Mouse (Mus musculus) thymus, adult 2 months (tissue): ENCODE data around the gene Cyp4f40. TPM values are rescaled to one million over a fixed set of nuclear protein-coding genes. Genes with fewer than 3 reads are reported as not detected.

Source experiments
- DNase-seq: peaks from one replicate; pipeline ENCODE4 v3.0.0; 2021
- H3K27ac ChIP-seq: fragments of 200-500 bp; 2 replicates; pipeline ENCODE4 v1.5.1; 2012; ENCODE audit warnings: low read length, control low read depth; ENCODE audit not compliant: control insufficient read depth, insufficient read depth
- H3K27me3 ChIP-seq: fragments of 200-500 bp; 2 replicates; pipeline ENCODE4 v1.6.1; 2012; ENCODE audit warnings: mild to moderate bottlenecking, low read length, moderate library complexity, mixed read lengths; ENCODE audit not compliant: control insufficient read depth, insufficient read depth
- H3K36me3 ChIP-seq: fragments of 200-500 bp; 2 replicates; pipeline ENCODE4 v1.6.1; 2012; ENCODE audit warnings: mild to moderate bottlenecking, low read length, moderate library complexity; ENCODE audit not compliant: control insufficient read depth, insufficient read depth
- H3K4me1 ChIP-seq: fragments of 200-500 bp; replicated peaks from 2 replicates; pipeline ENCODE4 v1.6.1; 2012; ENCODE audit warnings: low read length; ENCODE audit not compliant: control insufficient read depth, insufficient read depth
- H3K4me3 ChIP-seq: fragments of 200-500 bp; 2 replicates; pipeline ENCODE4 v1.5.1; 2012; ENCODE audit warnings: mild to moderate bottlenecking, low read length, control low read depth, moderate library complexity; ENCODE audit not compliant: control insufficient read depth, insufficient read depth
- CTCF ChIP-seq: fragments of 200-500 bp; IDR thresholded peaks from 2 replicates; pipeline ENCODE4 v1.5.1; 2012; ENCODE audit warnings: mild to moderate bottlenecking, control low read depth, low read length, moderate library complexity, borderline replicate concordance; ENCODE audit not compliant: control insufficient read depth, poor library complexity, insufficient read depth; ENCODE audit errors: extremely low read depth
- POLR2A ChIP-seq: fragments of 200-500 bp; IDR thresholded peaks from 2 replicates; pipeline ENCODE4 v1.6.1; 2012; ENCODE audit warnings: mild to moderate bottlenecking, low read length, control low read depth, moderate library complexity; ENCODE audit not compliant: control insufficient read depth, poor library complexity, insufficient read depth; ENCODE audit errors: extremely low read depth
- WGBS: fragments of 180-500 bp; shearing (Covaris S2); methylation state at CpG from one replicate; pipeline ENCODE4 v1.1.7; 2018; 5-methylcytosine and 5-hydroxymethylcytosine counted together
- polyA plus RNA-seq: library from polyadenylated mRNA; depleted of rRNA; stranded (reverse); fragments of >200 nt; gene quantifications from 2 replicates; pipeline ENCODE4 v1.2.3, GENCODE M21; 2012

Cyp4f40 gene
- polyA plus RNA-seq, 1 experiment: 0.30 TPM

DNA sequence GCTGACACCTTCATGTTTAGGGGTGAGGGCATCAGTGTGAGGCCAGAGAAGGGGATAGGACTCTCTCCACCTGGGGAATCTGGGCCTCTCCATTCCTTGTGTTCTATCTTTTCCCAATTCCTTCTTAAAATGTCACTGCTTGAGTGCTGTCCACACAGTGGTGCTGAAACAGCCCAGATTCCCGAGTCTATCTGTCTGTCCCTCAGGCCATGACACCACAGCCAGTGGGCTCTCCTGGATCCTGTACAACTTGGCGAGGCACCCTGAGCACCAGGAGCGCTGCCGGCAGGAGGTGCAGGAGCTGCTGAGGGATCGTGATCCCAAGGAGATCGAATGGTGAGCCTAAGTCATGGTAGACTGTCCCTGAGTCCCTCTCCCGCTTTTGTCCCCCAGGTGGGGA, 15.3 kb downstream of the Cyp4f40 start:
- TF ChIP-seq CTCF (no peak), POLR2A (no peak)
- Histone ChIP-seq H3K27ac (no peak overlapping the region), H3K36me3 (no peaks in the 10 kb centered on the region), H3K4me1 (peaks cover 5% of the 10 kb centered on the region), H3K27me3 (no peaks in the 10 kb centered on the region), H3K4me3 (no peak overlapping the region)
- WGBS: 72% methylated on average over 7 of the region's 7 CpGs
- no peak for DNase-seq

DNA sequence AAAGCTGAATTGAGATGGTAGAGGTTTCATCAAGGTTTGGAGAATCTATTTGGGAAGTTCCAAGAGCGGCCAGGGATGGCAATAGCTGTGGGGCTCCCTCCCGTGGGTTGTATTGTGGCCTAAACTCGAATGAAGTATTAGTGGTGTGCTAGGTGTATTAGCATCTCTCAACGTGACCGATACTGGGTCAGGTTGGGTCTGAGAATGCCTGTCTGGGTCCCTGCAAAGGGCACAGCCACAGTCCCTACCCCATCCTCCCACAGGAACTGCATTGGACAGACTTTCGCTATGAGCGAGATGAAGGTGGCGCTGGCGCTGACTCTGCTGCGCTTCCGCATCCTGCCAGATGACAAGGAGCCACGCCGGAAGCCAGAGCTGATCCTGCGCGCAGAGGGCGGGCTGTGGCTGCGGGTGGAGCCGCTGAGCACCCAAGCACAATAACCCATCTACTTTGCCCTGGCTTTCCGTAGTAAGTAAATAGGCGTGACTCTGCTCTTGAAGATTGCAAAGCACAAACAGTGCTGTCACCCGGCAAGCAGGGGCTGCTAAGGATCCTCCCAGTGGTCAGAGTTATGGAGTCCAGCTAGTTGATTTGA, 17.4 kb downstream of the Cyp4f40 start:
- H3K4me3 ChIP-seq: no peak overlapping the region
- 56% methylated on average over 21 of the region's 21 CpGs for WGBS
- DNase-seq: peak; percentile 5
- no peak overlapping the region for H3K27ac ChIP-seq
- H3K27me3 ChIP-seq: no peaks in the 10 kb centered on the region
- H3K4me1 ChIP-seq: peaks cover 5% of the 10 kb centered on the region
- no peaks in the 10 kb centered on the region for H3K36me3 ChIP-seq
- TF ChIP-seq CTCF: no peak
- TF ChIP-seq POLR2A: no peak

- H3K4me1 ChIP-seq: peaks cover 5% of the 10 kb centered on the region
- no peak overlapping the region for H3K27ac ChIP-seq
- H3K27me3 ChIP-seq: no peaks in the 10 kb centered on the region
- TF ChIP-seq POLR2A (no peak), CTCF (no peak)
- H3K4me3 ChIP-seq: no peak overlapping the region
- H3K36me3 ChIP-seq: no peaks in the 10 kb centered on the region
- DNase-seq: peak; percentile 53
- WGBS: 5% methylated on average over 2 of the region's 2 CpGs
Measured at GRCm38 (mm10) chr17:32680404-32680803, 21.7 kb downstream of the Cyp4f40 start.

GRCm38 (mm10) chr17:32685048-32685750, 26.5 kb downstream of the Cyp4f40 start, which contains the start of gene Cyp4f15:
Cyp4f15 (plus strand) TSS chr17:32685627.
- no peaks in the 10 kb centered on the region for H3K27me3 ChIP-seq
- no peak for TF ChIP-seq POLR2A
- no peak for TF ChIP-seq CTCF
- H3K4me1 ChIP-seq: no peaks in the 10 kb centered on the region
- no peaks in the 10 kb centered on the region for H3K36me3 ChIP-seq
- WGBS: 48% methylated on average over 7 of the region's 7 CpGs
- H3K4me3 ChIP-seq: no peak within 1 kb of the TSS
- no peak for DNase-seq
- H3K27ac ChIP-seq: no peak within 1 kb of the TSS

DNA sequence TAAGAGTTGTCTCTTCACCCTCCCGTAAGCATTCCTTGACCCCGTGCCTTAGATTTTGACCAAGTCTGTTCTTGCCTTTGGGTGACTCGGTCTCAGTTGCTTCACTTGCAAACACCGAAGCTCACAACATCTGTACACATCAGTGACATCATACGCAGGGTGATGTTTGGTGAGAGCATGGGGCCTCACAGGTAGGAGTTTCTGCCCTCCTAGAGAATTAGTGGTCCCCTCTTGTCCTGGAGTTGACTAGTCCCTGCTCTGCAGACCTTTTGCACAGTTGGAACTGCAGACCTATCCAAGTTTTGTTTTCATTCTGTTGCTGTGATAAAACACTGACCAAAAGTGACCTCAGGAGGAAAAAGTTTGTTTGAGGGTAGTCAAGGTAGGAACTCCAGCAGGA, 28.0 kb downstream of the Cyp4f40 start:
- Histone ChIP-seq H3K4me3 (no peak overlapping the region), H3K4me1 (no peaks in the 10 kb centered on the region), H3K36me3 (no peaks in the 10 kb centered on the region), H3K27ac (no peak overlapping the region), H3K27me3 (no peaks in the 10 kb centered on the region)
- TF ChIP-seq POLR2A: no peak
- no peak for TF ChIP-seq CTCF
- WGBS: 93% methylated on average over 5 of the region's 5 CpGs
- DNase-seq: no peak

- 87% methylated on average over 1 of the region's 1 CpGs for WGBS
Measured at GRCm38 (mm10) chr17:32690959-32691358, 32.3 kb downstream of the Cyp4f40 start.

More at GRCm38 (mm10) chr17:32690959-32691358, 32.3 kb downstream of the Cyp4f40 start:
- Histone ChIP-seq H3K4me1 (no peaks in the 10 kb centered on the region), H3K27ac (no peak overlapping the region), H3K27me3 (no peaks in the 10 kb centered on the region), H3K36me3 (no peaks in the 10 kb centered on the region), H3K4me3 (no peak overlapping the region)
- no peak for DNase-seq
- TF ChIP-seq CTCF (no peak), POLR2A (no peak)
